Mouse (Mus musculus) heart, postnatal 14 days (tissue): ENCODE measurements around the gene Celsr1. TPM values are rescaled to one million over a fixed set of nuclear protein-coding genes. Genes with fewer than 3 reads are reported as not detected.
"Not testable (repeated sequence)": the region's sequence is repeated elsewhere in the genome, so short reads cannot be mapped to it uniquely, and the experiment has no call there.

Experiments used
- DNase-seq, 2 experiments: peaks; one replicate each; pipeline ENCODE4 v3.0.0; 2021 to 2022
- intact Hi-C: fragments of 180-260 bp; cut with DNase I; formaldehyde crosslinking; loops from one replicate; pipeline ENCODE4 v1.15.1; 2025
- total RNA-seq, 2 experiments: library from RNA; stranded (reverse); gene quantifications; 2 replicates each; pipeline ENCODE4 v1.2.3; 2021

Gene Celsr1
- total RNA-seq, 2 experiments from 2014 or later = 10.0 to 11.5 TPM

DNA sequence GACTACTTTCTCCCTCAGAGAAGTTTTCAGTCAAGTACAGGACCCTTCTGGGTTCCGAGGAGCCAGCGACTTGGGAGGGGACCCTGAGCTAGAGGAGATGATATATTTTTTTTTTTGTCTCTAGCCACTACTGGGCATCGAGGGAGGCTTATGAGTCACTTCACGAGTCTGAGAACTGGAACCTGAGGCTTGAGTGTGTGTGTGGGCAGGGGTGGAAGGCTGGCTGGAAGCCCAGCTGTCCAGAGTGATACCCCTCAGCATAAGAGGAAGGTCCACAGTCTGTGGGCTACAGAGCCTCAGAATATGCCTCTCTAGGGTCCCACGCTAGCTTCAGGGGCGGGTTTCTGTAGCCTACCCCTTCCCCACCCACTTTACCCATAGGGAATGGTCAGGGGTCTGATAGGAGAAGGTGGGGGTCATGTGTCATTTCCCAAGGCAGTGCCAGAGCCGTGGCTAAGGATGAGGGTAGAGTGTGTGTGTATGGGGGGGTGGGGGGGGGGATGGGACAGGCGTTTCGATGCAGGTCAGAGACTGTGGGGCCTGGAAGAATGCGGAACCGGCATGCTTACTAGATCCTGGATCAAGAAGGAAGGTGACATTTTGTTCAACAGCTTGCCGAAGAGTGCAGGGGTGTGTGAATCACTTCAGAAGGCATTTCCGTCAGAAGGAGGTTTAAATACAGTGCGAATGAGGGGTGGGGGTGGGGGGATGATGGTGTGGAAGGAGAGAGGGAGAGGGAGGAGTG is 33.4 kb upstream of the Celsr1 start:
- no peak for DNase-seq
- intact Hi-C loops = no loop called here

DNA sequence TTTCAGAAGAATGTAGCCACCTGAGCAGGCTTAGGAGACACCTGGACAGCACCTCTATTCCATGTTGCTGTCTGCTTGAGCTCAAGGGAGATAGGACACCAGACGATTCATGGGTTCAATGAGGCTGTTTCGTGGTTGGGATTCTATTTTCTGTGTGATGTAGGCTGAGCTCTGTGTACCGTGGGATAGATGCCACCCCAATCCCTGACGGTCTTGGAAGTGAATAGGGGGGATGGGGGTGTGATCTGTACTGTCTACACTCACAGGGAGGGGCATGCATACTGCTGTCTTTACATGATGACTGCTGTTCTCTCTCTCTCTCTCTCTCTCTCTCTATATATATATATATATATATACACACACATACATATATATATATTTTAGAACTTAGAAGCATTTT is 31.8 kb upstream of the Celsr1 start:
- intact Hi-C loops = no loop called here
- no peak for DNase-seq

DNA sequence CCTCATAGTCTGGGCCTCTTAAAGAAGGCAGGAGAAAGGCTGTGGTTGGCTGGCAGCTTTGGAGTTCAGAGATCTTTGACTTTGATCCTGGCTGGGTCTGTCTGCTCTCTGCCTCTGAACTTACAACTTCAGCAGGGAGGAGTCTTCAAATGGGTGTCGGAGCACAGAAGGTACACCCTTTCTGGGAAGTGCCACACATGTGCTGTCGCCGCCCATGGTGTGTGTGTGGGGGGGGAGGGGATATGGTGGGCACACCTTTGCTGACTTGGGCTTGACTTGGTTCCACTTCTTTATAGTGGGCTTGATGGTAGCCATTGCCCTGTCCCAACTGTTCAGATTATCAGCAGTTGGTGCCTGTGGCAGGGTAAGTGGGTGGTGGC is 31.3 kb upstream of the Celsr1 start:
- intact Hi-C loops = no loop called here
- no peak for DNase-seq

DNA sequence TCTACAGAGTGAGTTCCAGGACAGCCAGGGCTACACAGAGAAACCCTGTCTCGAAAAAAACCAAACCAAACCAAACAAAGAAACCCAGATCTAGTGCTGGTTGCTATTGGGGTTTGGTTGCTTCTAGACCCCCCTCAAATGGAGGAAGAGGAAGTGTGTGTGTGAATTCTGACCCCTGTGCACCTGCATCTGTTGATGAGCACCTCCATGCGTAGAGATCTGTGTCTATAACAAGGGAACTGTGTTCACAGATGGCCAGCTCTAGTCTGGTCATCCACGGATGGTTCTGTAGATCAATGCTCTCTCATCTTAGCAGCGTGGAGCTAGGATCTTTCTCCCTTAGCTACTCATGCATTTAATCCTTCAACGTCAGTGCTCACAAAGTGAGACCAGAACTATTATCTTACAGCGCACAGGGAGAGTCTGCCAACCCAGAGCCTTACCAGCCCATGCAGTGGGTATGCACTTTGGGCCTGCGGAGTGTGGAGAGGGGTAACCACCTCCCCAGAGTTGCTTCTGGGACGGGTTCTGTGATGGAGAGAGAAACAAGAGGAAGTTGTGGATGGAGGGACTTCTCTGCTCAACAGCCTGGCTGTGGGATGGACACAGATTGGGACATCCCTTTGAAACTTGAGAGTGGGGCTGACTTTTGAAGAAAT is 30.7 kb upstream of the Celsr1 start:
- no peak for DNase-seq
- intact Hi-C loops = no loop called here

DNA sequence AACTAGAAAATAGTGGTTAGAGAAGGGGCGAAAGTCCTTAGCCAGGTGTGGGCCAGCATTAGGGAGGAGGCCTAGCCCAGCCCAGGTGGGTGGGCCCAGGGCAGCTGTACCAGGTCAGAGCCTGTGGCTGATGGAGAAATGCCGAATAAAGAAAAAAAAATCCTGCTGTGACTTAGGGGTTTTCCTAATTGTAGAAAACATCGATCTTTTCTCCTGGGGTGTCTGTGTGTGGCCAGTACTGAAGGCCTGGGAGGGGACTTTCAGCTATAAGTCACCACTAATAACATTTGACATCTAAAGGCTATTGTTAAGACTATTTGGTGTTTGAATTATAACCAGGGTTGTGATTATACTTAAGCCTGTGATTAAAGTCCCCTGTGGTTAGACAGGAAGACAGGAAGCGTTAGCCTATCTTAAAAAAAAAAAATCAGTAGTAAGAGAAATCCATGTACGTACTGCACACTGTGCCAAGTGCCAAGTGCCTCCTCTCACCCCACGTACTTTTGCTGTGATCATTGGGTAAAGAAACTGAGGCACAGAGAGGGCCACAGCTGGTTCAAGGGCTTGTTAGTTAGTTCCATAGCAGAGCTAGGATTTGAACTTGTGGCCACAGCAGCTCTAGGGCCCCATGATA is 28.4 kb upstream of the Celsr1 start:
- no peak for DNase-seq
- intact Hi-C loops = loop anchor here (2.0 kb wide), 1 partner anchor 17 kb away; no protein-coding TSS in a partner anchor

DNA sequence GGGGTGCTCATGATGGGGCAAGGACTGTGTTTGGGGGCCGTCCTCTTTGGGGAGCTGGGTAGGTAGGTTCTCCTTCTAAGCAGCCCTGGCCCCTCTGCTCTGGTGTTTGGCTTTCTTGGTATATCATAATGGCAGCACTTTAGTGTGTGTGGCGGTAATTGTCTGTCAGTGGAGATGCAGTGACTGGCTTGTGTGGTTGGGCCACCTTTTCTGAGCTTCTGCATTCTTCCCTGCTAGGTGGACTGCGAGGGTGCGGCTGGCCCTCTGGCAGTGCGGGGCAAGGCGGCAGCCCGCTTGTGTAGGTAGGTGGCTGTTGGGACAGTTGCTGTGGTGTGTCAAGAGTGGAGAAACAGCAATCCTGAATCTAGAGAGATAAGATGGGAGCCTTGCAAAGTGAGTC is 27.6 kb upstream of the Celsr1 start:
- no peak for DNase-seq
- intact Hi-C loops = loop anchor here (2.0 kb wide), 1 partner anchor 18 kb away; no protein-coding TSS in a partner anchor

DNA sequence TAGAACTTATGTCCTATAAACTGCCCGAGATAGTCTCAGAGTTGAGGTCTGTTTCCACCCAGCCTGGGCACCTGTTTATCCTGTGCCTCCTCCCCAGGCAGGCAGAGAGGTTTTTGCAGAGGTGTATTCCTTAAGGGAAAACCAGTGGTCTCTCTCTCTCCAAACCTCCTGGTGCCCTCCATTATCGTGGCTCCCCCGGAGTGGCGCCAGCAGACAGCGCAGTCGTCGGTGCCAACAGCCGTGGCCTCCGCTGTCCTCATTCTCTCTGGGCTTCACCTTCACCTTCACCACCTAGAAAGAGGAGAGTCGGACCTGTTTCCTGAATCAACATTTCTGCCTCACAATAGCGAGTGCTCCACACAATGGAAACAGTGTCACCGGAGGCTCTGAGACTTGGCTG is 27.0 kb upstream of the Celsr1 start:
- DNase-seq = no peak
- intact Hi-C loops = loop anchor here (2.0 kb wide), 1 partner anchor 18 kb away; no protein-coding TSS in a partner anchor

DNA sequence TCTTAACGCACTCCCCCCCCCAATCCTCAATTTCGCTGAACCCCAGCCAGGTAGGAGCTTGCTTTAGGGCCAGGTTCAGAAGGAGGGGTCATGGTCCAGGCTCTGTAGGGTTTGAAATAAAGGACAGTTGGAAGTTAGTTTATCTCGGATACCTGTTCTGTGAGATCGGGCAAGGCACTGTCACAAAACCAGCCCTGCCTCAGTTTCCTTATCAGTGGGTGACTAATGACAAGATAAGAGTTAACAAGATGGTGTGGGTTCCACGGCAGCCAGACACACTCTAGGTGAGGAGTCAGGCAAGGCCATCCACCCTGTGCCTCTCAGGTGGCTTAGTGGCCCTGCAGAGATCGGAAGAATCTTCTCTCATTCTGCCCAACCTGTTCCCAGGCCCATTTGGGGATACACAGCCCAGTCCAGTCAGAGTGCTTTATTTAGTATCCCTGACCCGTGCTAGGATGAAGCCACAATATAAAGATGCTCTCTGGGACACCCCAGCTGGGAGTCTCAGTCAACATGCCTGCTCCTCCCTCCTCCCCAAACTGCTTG is 26.3 kb upstream of the Celsr1 start:
- no peak for DNase-seq
- intact Hi-C loops = loop anchor here (2.0 to 5.0 kb wide), 3 partner anchors 19 to 152 kb away; partner anchors contain the start of gene Tbc1d22a

DNA sequence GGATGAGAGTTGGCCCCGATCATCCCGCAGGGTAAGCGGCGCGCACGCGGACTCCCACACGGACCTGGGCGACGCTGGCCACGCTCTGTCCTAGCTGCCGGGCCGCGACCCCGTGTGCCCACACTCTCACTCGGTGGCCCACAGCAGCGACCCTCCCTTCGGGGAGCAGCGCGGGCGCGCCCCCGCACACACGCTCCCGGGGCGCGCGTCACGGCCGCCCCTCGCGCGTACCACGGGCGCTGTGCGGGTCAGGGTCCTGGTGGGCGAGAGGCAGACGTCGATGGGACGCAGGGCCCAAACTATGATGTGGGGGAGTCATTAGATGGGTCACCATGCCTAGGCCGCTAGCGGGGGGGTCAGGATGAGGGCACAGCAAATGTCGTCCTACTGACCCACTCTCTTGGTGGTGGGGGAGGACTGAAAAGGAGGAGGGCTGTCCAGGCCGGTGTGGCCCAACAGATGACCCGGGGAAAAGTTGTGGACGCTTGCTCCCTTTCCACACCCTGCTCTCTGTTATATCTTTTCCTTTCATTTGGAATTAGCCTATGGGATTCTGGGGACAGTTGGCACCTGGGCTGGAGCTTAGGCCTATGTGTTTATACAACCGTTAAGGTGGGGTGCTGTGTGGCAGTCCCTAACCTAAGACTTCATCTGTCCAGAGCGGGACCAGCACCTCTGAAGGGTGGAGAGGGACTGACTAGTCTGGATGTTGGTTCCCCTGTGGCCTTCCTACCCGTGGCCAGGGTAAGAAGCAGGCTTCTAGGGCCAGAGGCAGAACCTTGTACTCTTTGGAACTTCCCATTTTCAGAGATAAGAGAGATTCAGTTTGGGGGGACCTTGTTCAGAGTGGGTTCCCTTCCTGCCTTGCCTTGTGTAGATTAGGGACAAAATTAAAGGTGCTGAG is 25.6 kb upstream of the Celsr1 start:
- intact Hi-C loops = loop anchor here (5.0 kb wide), 2 partner anchors 33 to 153 kb away; partner anchors contain the start of gene Tbc1d22a
- no peak for DNase-seq

DNA sequence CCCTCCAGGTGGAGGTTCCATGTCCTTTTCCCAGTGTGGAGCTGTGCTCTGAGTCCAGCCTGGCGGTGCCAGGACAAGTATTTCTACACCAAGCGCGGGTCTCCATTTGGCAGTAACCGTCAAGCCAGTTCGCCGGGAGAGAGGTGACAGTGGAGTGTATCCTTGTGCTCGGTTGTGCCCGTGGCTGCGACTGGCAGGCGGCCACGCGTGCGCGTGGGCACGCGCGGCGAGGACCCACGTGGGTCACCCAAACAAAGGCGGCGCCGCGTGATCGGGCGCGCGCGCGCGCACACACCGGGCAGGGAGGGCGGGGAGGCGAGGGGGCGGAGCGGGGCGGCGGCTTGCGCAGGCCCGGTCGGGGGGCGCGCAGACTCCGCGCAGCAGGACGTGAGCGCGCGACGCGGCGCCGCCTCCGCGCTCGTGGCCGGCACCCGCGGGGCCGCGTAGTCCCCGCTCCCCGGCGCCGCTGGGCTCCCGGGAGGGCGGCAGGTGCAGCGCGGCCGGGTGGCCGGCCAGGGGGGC is 24.9 kb upstream of the Celsr1 start:
- DNase-seq = peak; percentile 89 to 92
- intact Hi-C loops = loop anchor here (5.0 kb wide), 2 partner anchors 34 to 154 kb away; partner anchors contain the start of gene Tbc1d22a

DNA sequence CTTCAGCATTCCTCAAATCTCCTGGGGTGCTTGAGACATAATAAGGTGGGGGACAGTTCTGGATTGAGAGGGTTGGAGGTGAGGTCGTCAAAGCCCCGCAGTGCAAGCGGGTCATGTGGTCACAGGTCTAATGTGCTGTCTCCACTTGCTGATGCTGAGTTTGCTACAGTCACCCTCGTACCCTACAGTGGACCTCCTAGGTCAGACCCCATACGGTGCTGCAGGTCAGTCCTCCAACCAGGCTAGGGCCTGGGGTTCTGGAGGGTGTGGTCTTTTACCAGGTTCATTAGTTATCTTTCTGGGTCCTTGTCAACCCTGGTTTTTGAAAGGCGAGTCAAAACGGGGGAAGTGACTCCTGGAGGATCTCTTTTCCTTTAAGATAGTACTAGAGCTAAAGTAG is 24.3 kb upstream of the Celsr1 start:
- intact Hi-C loops = loop anchor here (5.0 kb wide), 2 partner anchors 34 to 154 kb away; partner anchors contain the start of gene Tbc1d22a
- DNase-seq = no peak

DNA sequence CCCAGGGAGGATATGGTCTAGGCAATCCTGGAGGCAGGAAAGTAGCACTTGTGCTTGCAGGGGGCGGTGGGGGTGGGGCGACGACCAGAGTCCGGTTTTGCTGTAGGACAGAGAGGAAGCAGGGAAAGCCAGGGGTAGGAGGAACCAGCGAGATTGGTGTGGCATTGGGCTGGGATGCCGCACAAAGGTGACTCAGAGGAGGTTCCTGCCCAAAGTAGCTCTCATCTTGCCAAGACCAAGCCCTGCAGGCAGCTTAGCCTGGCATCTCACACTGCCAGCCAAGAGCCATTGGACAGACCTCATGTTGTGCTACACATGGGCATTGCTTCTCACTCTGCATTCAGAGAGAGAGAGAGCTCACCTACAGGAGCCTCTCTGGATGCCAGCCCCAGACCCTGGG is 23.8 kb upstream of the Celsr1 start, which contains the start of gene Gramd4:
Gene Gramd4 (plus strand): TSS at position 283 of the 400 bp plus-strand sequence.
- DNase-seq = peak; percentile 45 to 61
- intact Hi-C loops = loop anchor here (5.0 kb wide), 2 partner anchors 35 to 155 kb away; partner anchors contain the start of gene Tbc1d22a

DNA sequence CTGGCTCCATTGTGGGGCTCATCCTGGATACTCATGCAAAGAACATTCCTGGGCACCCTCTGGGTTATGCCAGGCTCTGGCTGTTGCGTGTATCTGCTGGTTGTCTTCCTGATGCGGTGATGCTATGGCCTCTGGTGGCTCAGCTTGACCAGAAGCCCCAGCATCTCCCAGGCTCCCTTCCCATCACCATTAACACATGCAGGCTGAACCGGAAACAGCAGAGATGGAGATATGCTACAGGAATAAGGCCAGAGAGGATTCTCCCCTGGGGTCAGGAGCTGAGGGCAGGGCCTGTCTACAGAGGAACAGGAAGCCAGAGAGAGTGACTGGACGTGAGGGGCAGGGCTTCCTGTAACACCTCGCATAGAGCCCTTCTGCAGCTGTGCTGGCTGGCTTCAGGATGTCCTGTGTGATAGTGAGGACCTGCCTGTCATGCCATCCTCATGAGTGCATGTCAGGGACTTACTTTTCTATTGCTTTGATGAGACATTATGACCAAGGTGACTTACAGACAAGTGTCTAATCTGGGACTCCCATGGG is 22.7 kb upstream of the Celsr1 start:
- intact Hi-C loops = loop anchor here (5.0 kb wide), 2 partner anchors 36 to 156 kb away; partner anchors contain the start of gene Tbc1d22a
- DNase-seq = no peak

DNA sequence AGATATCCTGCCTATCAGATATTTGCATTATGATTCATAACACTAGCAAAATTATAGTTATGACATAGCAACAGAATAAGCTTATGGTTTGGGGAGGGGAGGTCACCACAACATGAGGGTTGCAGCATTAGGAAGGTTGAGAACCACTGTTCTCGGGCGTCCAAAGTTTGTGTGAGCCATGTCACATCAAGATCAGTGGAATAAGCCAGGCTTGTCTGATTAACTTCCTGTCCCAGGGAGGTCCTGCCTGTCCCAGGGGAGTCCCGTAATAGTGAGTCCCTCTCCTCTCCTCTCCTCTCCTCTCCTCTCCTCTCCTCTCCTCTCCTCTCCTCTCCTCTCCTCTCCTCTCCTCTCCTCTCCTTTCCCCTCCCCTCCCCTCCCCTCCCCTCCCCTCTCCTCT is 21.3 kb upstream of the Celsr1 start:
- intact Hi-C loops = loop anchor here (1.0 to 5.0 kb wide), 3 partner anchors 37 to 157 kb away; partner anchors contain the start of gene Tbc1d22a
- not testable (repeated sequence) for DNase-seq

DNA sequence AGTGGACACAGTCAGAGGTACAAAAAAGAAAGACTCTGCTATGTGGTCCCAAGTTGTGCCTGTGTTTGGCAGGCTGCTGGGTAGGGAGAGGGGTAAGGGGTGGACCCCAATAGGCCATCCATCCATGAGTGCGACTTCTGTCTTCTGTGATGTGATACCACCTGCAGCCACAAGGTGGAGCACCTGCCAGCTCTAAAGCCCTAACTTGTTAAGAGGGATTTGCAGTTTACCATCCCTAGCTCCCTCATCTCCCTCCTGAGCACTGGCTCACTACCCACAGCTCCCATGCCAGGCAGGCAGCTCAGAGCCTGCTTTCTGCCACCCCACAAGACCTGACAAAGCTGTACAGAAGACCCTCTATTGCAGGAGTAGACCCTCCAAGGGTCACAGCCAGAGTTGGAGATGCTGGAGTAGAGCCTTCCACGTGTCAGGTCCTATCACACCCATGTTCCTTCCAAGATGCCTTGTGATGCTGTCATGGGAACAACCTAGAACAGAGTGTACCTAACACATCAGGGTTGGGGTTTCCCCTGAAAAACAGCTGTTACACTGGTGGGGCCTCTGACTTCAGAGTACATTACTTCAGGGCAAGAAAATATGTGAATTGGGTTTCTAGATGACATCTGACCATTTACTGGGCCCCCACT is 20.4 kb upstream of the Celsr1 start:
- DNase-seq = peak; percentile 84 to 91
- intact Hi-C loops = loop anchor here (1.0 kb wide), 1 partner anchor 70 kb away; no protein-coding TSS in a partner anchor

DNA sequence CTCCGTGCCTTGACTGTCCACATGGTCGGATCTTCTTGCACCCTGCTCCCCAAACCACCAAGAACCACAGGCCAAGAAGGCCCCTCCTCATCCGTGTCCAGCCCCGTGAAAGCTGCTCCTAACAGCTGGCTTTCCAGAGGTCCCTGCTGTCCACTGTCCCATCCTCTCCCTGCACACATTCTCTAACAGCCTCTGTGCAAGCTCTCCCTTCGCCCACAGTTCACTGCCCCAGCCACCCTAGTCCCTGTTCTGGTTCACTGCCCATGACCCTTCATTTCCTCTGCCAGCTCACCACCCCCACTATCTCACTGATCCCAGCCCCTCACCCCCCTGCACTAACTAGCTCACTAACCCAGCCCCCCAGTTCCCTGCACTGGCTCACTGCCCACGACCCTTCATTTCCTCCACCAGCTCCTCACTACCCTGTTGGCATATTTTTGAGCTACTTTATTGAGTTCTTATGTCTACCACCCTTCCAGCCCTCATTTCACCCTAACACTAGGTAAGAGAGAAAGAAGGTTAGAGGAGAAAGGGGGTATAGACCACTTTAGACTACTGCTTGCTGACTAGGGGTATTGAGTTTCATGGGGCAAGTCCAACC is 18.4 kb upstream of the Celsr1 start:
- DNase-seq = no peak
- intact Hi-C loops = no loop called here

DNA sequence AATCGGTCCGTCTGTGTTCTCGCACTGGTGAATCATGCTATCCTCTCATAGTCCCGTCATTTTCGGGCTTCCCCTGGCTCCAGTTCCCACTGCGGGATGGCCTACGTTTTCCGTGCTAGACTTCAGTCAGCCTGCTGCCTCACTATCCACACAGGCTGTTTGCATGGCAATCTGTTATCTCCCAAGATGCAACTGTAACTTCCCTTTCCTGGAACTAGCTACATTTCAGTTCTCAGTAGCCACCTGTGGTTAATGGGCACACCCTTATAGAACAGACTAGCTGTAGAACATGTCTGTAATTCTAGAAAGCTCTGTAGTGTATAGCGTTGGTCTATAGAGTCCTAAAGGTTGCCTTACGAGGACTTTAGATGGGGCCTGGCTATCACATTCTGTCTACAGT is 17.6 kb upstream of the Celsr1 start:
- no peak for DNase-seq
- intact Hi-C loops = no loop called here

DNA sequence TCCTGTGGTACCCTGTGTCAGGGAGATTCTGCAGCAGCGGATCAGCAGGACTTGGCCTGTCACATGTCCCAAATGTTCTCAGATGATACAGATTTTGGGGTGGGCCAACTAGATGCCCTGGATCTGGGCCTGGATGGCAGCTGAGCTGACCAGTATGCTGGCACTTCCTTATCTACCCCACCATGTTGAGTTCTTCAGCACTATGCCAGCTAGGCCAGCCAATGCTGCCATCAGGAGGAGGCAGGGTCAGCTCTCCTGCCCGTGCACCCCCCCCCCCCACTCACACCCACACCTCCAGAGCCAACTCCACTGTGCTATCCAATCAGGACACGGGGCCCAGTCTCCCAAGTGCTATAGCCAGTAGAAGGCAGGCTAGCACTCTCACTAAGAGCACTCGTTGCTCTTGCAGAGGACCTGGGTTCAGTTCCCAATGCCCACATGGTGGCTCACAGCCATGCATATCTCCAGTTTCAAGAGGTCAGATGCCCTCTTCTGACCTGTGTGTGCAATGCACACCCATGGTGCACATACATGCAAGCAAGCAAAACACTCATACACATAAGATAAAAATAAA is 16.7 kb upstream of the Celsr1 start:
- intact Hi-C loops = no loop called here
- DNase-seq = peak; percentile 27 to 53
